Mouse (Mus musculus) midbrain, embryonic 14.5 days (tissue): ENCODE measurements around the gene Cldn15. TPM values are rescaled to one million over a fixed set of nuclear protein-coding genes. Genes with fewer than 3 reads are reported as not detected.

Source experiments
- ATAC-seq: fragments of 200-750 bp; cut with Nextera tagmentation; 2 replicates; pipeline ENCODE4 v1.8.0; 2017; ENCODE audit warnings: moderate number of reproducible peaks, moderate library complexity; ENCODE audit not compliant: low FRiP score, low TSS enrichment
- DNase-seq: peaks from one replicate; pipeline ENCODE4 v3.0.0-alpha.2; 2015
- H3K27ac ChIP-seq: fragments of 300-500 bp; sonication (generic); replicated peaks from 2 replicates; pipeline ENCODE4 v1.5.1; 2014; ENCODE audit warnings: mild to moderate bottlenecking, low read depth, low read length, moderate library complexity
- H3K27me3 ChIP-seq: fragments of 300-500 bp; sonication (generic); 2 replicates; pipeline ENCODE4 v1.6.1; 2014; ENCODE audit warnings: low read length, control low read depth, mixed read lengths; ENCODE audit not compliant: control insufficient read depth, insufficient read depth
- H3K36me3 ChIP-seq: fragments of 300-500 bp; sonication (generic); 2 replicates; pipeline ENCODE4 v1.6.1; 2014; ENCODE audit warnings: low read length, control low read depth; ENCODE audit not compliant: control insufficient read depth, insufficient read depth
- H3K4me1 ChIP-seq: fragments of 300-500 bp; sonication (generic); 2 replicates; pipeline ENCODE4 v1.6.1; 2014; ENCODE audit warnings: mild to moderate bottlenecking, antibody characterized with exemption, low read length, control low read depth; ENCODE audit not compliant: control insufficient read depth, insufficient read depth
- H3K4me2 ChIP-seq: fragments of 300-500 bp; sonication (generic); 2 replicates; pipeline ENCODE4 v1.6.1; 2014; ENCODE audit warnings: mild to moderate bottlenecking, low read length, moderate library complexity
- H3K4me3 ChIP-seq: fragments of 300-500 bp; sonication (generic); replicated peaks from 2 replicates; pipeline ENCODE4 v1.5.1; 2014; ENCODE audit warnings: low read depth, low read length
- H3K9ac ChIP-seq: fragments of 300-500 bp; sonication (generic); replicated peaks from 2 replicates; pipeline ENCODE4 v1.6.1; 2014; ENCODE audit warnings: mild to moderate bottlenecking, low read length, moderate library complexity
- H3K9me3 ChIP-seq: fragments of 300-500 bp; sonication (generic); 2 replicates; pipeline ENCODE4 v1.6.1; 2016; ENCODE audit warnings: low read length, control low read depth, mixed read lengths; ENCODE audit not compliant: control insufficient read depth
- WGBS: fragments of 180-500 bp; shearing (Covaris S2); extraction: QIAGEN DNeasy Blood & Tissue Kit; methylation state at CpG from one replicate; pipeline ENCODE4 v1.1.7; 2014; 5-methylcytosine and 5-hydroxymethylcytosine counted together
- polyA plus RNA-seq: library from polyadenylated mRNA; unstranded; fragments of >200 nt; fragmentation: Nextera tagmentation; extraction: Ambion mirVana; gene quantifications from 2 replicates; pipeline ENCODE4 v1.2.1, GENCODE M21; 2014

The Cldn15 gene
- polyA plus RNA-seq, 1 experiment from 2014 or later = 0.13 TPM

DNA sequence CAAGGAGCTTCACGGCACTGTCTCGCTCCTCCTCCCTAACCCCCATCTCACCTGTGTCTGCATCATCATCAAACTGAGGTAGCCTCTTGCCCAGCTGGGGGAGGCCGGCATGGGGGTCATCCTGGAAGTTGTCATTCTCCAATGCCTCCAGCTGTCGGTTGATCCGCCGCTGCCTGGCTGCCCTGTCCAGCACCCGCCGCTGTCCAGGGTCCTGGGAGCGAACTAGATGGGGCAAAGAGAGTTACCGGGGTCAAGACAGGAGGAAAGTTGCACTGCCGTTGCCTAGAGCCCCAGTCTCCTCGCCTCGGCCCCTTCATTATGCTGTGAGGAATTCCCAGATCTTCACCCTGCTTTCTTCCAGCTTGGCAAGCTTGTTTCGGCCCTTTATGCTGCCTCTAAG, 18.4 kb downstream of the Cldn15 start:
- no peak overlapping the region for H3K27ac ChIP-seq
- H3K9ac ChIP-seq = no peak overlapping the region
- H3K27me3 ChIP-seq = no peaks in the 10 kb centered on the region
- peaks cover 38% of the 10 kb centered on the region for H3K36me3 ChIP-seq
- no peak overlapping the region for H3K4me3 ChIP-seq
- 62% methylated on average over 14 of the region's 14 CpGs for WGBS
- no peak overlapping the region for H3K4me2 ChIP-seq
- no peak for DNase-seq
- peaks cover 11% of the 10 kb centered on the region for H3K4me1 ChIP-seq
- H3K9me3 ChIP-seq = no peaks in the 10 kb centered on the region
- no peak for ATAC-seq

DNA sequence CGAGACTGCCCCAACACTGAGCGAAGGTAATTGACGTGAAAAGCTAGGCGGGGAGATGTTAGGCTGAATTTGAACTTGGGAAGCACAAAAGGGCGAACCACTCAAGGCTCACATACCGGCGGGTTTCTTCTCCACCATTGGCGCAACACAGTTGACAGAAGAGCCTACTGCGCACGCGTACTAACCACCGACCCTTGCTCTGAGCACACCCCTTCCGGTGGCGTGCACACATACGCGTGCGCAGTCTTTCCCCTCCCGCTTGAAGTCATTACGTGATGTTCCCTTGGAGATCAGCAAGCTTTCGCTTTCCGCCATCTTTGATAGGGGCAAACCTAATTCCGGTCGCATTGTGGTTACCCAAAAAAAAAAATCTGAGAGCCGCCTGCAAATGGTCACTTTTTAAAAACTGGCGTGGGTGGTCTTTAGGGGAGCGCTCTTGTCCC, 20.3 kb downstream of the Cldn15 start, which contains the start of gene Plod3:
Gene Plod3, plus strand, starts transcription at position 325 of the 443 bp plus-strand sequence.
- under 1% methylated on average over 26 of the region's 26 CpGs for WGBS
- peak within 1 kb of the TSS; percentile 88 for H3K4me3 ChIP-seq
- H3K9ac ChIP-seq = peak within 1 kb of the TSS; percentile 98
- H3K36me3 ChIP-seq = peaks cover 45% of the 10 kb centered on the region
- ATAC-seq = peak; percentile 91
- no peaks in the 10 kb centered on the region for H3K9me3 ChIP-seq
- peak within 1 kb of the TSS; percentile 91 for H3K4me2 ChIP-seq
- H3K27ac ChIP-seq = peak within 1 kb of the TSS; percentile 97
- no peaks in the 10 kb centered on the region for H3K27me3 ChIP-seq
- peak; percentile 100 for DNase-seq
- H3K4me1 ChIP-seq = peaks cover 11% of the 10 kb centered on the region

DNA sequence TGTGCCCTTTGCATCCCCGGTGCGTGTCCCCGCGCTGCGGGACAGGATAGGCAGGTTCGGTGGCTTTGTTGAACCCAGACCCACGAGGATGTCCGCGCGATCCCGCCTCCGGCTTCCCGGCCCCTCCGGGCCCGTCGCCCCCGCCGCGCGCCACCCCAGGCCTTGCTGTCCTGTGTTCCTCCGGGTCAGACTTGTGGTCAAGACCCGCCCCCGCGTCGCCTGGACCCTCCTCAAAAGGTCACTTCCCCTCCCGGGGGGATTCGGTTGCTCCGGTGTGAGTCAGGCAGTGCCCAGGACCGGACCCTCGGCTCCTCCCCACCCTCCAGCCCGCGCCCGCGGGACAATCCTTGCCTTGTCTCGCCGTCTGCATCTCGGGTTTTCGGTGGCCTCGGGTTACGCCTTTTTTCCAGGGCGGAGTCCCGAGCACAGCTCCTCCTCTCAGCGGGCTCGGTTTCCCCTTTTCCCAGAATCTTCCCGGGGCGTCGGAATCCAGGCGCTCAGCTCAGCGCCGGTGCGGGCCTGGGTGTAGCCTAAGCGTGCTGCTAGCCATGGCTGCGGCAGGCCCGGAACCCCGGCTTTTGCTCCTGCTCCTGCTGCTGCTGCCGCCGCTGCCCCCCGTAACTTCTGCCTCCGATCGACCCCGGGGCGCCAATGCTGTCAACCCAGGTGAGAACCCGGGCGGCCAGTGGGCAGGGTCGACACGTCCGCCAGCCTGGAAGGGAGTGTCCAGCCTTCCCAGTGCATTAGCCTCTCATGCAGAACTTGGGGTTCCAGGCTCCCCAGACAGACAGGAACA, 20.9 kb downstream of the Cldn15 start:
- Histone ChIP-seq H3K4me1 (peaks cover 11% of the 10 kb centered on the region), H3K27me3 (no peaks in the 10 kb centered on the region), H3K27ac (peak overlapping the region; percentile 97), H3K9me3 (no peaks in the 10 kb centered on the region), H3K36me3 (peaks cover 45% of the 10 kb centered on the region), H3K9ac (peak overlapping the region; percentile 98), H3K4me2 (peak overlapping the region; percentile 91), H3K4me3 (peak overlapping the region; percentile 88)
- peak; percentile 78 for DNase-seq
- under 1% methylated on average over 67 of the region's 67 CpGs for WGBS
- ATAC-seq = peak; percentile 71

DNA sequence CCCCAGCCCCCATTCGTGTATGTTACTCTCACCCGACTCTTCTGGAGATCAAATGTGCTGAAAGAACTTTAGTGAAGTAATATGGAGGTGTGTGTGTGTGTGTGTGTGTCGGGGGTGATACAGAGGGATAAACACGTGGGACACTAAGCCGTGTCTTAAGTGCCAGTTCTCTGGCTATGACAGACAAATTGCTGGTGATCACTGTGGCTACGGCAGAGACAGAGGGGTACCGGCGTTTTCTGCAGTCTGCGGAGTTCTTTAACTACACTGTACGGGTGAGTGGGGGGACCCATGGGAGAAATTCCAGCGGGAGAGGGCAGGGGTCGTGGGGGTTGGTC, 21.5 kb downstream of the Cldn15 start, which contains the start of gene Znhit1:
Gene Znhit1, minus strand, starts transcription at position 88 of the 338 bp plus-strand sequence.
- 8% methylated on average over 12 of the region's 12 CpGs for WGBS
- peaks cover 11% of the 10 kb centered on the region for H3K4me1 ChIP-seq
- peak within 1 kb of the TSS; percentile 88 for H3K4me3 ChIP-seq
- H3K36me3 ChIP-seq = peaks cover 50% of the 10 kb centered on the region
- DNase-seq (peak; percentile 41), ATAC-seq (no peak)
- H3K27ac ChIP-seq = peak within 1 kb of the TSS; percentile 97
- peak within 1 kb of the TSS; percentile 91 for H3K4me2 ChIP-seq
- H3K9ac ChIP-seq = peak within 1 kb of the TSS; percentile 98
- no peaks in the 10 kb centered on the region for H3K27me3 ChIP-seq
- no peaks in the 10 kb centered on the region for H3K9me3 ChIP-seq

DNA sequence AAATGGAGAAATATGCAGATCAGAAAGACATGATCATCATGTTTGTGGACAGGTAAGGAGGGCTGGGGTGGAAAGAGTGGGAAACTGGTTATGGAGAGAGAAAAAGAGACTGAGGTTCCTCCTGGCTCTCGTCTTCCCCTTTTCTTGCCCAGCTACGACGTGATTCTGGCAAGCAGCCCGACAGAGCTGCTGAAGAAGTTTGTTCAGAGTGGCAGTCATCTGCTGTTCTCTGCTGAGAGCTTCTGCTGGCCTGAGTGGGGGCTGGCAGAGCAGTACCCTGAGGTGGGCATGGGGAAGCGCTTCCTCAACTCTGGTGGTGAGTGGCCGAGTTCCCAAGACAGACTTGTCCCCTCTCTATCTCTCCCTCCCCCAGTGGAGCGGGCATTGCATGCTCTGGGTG, 22.0 kb downstream of the Cldn15 start:
- H3K27me3 ChIP-seq = no peaks in the 10 kb centered on the region
- peak; percentile 24 for DNase-seq
- H3K9me3 ChIP-seq = no peaks in the 10 kb centered on the region
- H3K4me1 ChIP-seq = peaks cover 11% of the 10 kb centered on the region
- H3K4me3 ChIP-seq = peak overlapping the region; percentile 88
- peak overlapping the region; percentile 91 for H3K4me2 ChIP-seq
- no peak for ATAC-seq
- H3K27ac ChIP-seq = no peak overlapping the region
- peaks cover 52% of the 10 kb centered on the region for H3K36me3 ChIP-seq
- H3K9ac ChIP-seq = peak overlapping the region; percentile 98
- WGBS = 80% methylated on average over 7 of the region's 7 CpGs

DNA sequence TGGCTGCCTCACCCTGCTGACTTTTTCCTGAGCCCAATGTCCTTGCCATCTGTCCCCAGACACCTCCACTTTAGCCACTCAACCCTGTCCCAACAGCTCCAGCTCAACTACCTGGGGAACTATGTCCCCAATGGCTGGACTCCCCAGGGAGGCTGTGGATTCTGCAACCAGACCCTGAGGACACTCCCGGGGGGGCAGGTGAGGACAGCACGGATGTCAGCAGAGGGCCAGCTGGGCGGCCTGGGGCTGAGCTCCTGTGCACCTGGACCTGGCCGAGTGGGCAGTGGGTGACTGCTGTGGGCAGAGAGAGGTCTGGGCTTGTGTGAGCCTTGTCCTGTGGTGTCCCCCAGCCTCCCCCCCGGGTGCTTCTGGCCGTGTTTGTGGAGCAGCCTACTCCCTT, 23.4 kb downstream of the Cldn15 start:
- Histone ChIP-seq H3K36me3 (peaks cover 60% of the 10 kb centered on the region), H3K9me3 (no peaks in the 10 kb centered on the region), H3K4me2 (no peak overlapping the region), H3K4me1 (peaks cover 11% of the 10 kb centered on the region), H3K27me3 (no peaks in the 10 kb centered on the region), H3K9ac (no peak overlapping the region), H3K27ac (no peak overlapping the region), H3K4me3 (no peak overlapping the region)
- ATAC-seq (no peak), DNase-seq (no peak)
- 97% methylated on average over 6 of the region's 6 CpGs for WGBS

DNA sequence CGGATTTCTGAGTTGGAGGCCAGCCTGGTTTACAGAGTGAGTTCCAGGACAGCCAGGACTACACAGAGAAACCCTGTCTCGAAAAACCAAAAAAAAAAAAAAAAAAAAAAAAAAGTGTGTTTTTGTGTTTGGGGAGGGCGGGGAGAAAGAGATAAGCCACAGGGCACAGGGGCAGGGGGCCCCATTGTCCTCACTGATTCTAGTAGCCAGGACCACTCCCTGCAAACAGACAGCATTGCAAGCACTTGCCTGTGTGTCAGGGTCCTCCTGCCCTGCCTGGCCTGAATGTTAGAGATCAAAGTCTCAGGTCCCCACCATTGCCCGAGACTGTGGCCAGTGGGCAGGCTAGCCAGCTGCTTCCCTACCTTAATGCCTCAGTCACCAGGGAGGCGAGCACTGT, 33.0 kb downstream of the Cldn15 start:
- ATAC-seq (no peak), DNase-seq (no peak)
- no peak overlapping the region for H3K27ac ChIP-seq
- H3K36me3 ChIP-seq = peaks cover 21% of the 10 kb centered on the region
- WGBS = 79% methylated on average over 4 of the region's 5 CpGs
- H3K9ac ChIP-seq = no peak overlapping the region
- no peak overlapping the region for H3K4me3 ChIP-seq
- H3K4me2 ChIP-seq = no peak overlapping the region
- no peaks in the 10 kb centered on the region for H3K4me1 ChIP-seq
- no peaks in the 10 kb centered on the region for H3K9me3 ChIP-seq
- H3K27me3 ChIP-seq = no peaks in the 10 kb centered on the region

DNA sequence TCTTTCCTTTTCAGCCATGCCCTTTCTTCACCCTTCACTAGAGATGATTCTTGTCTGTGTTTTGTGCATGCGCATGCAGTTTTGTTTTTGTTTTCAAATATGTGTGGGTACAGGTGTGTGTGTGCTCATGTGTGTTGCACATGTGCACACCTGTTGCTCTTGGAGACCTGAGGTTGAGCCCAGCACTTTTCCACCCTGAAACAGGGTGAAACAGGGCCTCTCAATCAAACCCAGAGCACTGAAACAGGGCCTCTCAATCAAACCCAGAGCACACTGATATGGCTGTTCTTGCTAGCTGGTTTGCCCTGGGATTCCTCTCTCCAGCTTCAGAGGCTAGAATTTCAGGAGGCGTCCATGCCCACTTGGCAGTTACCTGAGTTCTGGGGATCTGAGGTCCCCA, 34.2 kb downstream of the Cldn15 start:
- peak; percentile 14 for DNase-seq
- no peak overlapping the region for H3K4me3 ChIP-seq
- H3K36me3 ChIP-seq = peaks cover 10% of the 10 kb centered on the region
- no peaks in the 10 kb centered on the region for H3K9me3 ChIP-seq
- H3K9ac ChIP-seq = no peak overlapping the region
- ATAC-seq = no peak
- H3K27me3 ChIP-seq = no peaks in the 10 kb centered on the region
- no peaks in the 10 kb centered on the region for H3K4me1 ChIP-seq
- no peak overlapping the region for H3K27ac ChIP-seq
- H3K4me2 ChIP-seq = no peak overlapping the region
- 82% methylated on average over 2 of the region's 2 CpGs for WGBS

DNA sequence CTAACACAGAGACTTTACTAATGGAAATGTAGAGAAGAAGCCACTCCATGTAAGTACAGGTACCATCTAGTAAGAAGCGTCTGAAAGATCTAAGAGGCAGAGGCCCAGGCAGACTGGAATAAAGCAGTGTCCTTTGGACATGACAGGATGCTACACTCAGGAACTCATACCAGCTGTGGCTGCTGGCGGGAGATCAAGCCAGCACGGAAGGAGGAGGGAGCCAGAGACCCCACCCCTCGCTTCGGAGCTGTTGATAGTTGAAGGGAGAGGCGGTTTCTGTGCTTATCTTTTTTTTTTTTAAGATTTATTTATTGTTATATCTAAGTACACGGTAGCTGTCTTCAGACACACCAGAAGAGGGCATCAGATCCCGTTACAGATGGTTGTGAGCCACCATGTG, 40.9 kb downstream of the Cldn15 start:
- no peak overlapping the region for H3K4me3 ChIP-seq
- DNase-seq (no peak), ATAC-seq (no peak)
- H3K27me3 ChIP-seq = no peaks in the 10 kb centered on the region
- H3K9me3 ChIP-seq = no peaks in the 10 kb centered on the region
- no peak overlapping the region for H3K9ac ChIP-seq
- no peak overlapping the region for H3K27ac ChIP-seq
- no peak overlapping the region for H3K4me2 ChIP-seq
- H3K36me3 ChIP-seq = no peaks in the 10 kb centered on the region
- H3K4me1 ChIP-seq = no peaks in the 10 kb centered on the region
- WGBS = 58% methylated on average over 8 of the region's 8 CpGs
